Comparison of ENCODE assay signal across 27 mouse cellular contexts in genomic region chr16:33863208-33863751, GRCm38 (mm10). TPM values are rescaled to one million over a fixed set of nuclear protein-coding genes. Genes with fewer than 3 reads are reported as not detected.
A peak's percentile ranks its signal among the peaks of the same experiment; 100 is the strongest.
DNase-seq lines count a peak whose midpoint lies in the region; ATAC-seq and TF ChIP-seq lines count a peak whose summit lies in the region.
"Had no signal": no experiment of that assay in that cellular context is flagged by ENCODE, and none has a peak within 500 bp of the region (broad histone marks: within the 10 kb centered on the region; RNA-seq: fewer than 3 reads in every experiment).

No protein-coding gene starts in this region.

- ATAC-seq in megakaryocyte progenitor cell, adult 5-6 weeks (replicated peaks; ENCODE audit: poor library complexity): no peak
- ATAC-seq: forebrain, embryonic 13.5 days; hindbrain, embryonic 16.5 days; liver, embryonic 12.5 days; liver, postnatal 0 days; midbrain, embryonic 13.5 days; Patski had no signal

- intact Hi-C loops in gastrocnemius, adult 2 months (cut with DNase I): no loop called here

- TF ChIP-seq CTCF in gastrocnemius, adult 2 months (IDR thresholded peaks at IDR 0.05): no peak
- TF ChIP-seq CTCF in embryonic fibroblast, embryonic 13.5 days (IDR thresholded peaks at IDR 0.05; ENCODE audit: borderline replicate concordance, insufficient read depth, low read length): no peak

- H3K27ac ChIP-seq in gastrocnemius, adult 2 months: peak overlapping the region; percentile 53
- peak overlapping the region; percentile 21; the same call in 1 of the 2 replicates for H3K27ac ChIP-seq in embryonic fibroblast, embryonic 13.5 days (ENCODE audit: insufficient read depth, low read length)
- H3K27ac ChIP-seq: embryonic facial prominence, embryonic 10.5 days; embryonic facial prominence, embryonic 15.5 days; forebrain, embryonic 13.5 days; heart, embryonic 10.5 days; heart, embryonic 15.5 days; kidney, postnatal 0 days; liver, embryonic 12.5 days; midbrain, embryonic 13.5 days had no signal

- H3K4me1 ChIP-seq in embryonic fibroblast, embryonic 13.5 days (ENCODE audit: control insufficient read depth, insufficient read depth, low read length): 0 out of 2 replicates have a peak, but pooled peaks cover 3% of the 10 kb centered on the region

- TF ChIP-seq POLR2A in embryonic fibroblast, embryonic 13.5 days (IDR thresholded peaks at IDR 0.05; ENCODE audit: low read depth, low read length): no peak

- peak; percentile 51 for DNase-seq in adrenal gland, adult 2 months
- no peak for DNase-seq in adrenal gland, postnatal 10 days
- DNase-seq in gastrocnemius, adult 2 months: no peak
- DNase-seq in gastrocnemius, postnatal 4 days (ENCODE audit: low spot score in 2 of 2): no peak
- DNase-seq in kidney, postnatal 25 days: peak; percentile 53 to 70
- no peak for DNase-seq in kidney, postnatal 14 days
- DNase-seq: adrenal gland, postnatal 25 days; gastrocnemius, postnatal 14 days; layer of hippocampus, postnatal 36 days; left cerebral cortex, postnatal 4 days; liver, postnatal 0 days; lung, postnatal 4 days; retina, postnatal 1 day; right cerebral cortex, postnatal 14 days; thymus, postnatal 14 days had no signal

- no peak overlapping the region for H3K4me3 ChIP-seq in gastrocnemius, adult 2 months
- H3K4me3 ChIP-seq in embryonic fibroblast, embryonic 13.5 days (ENCODE audit: insufficient read depth, low read length): no peak overlapping the region
- H3K4me3 ChIP-seq: embryonic facial prominence, embryonic 10.5 days; embryonic facial prominence, embryonic 15.5 days; forebrain, embryonic 13.5 days; heart, embryonic 10.5 days; heart, embryonic 15.5 days; liver, embryonic 12.5 days; midbrain, embryonic 13.5 days had no signal

RNA-seq across cellular contexts. Expression of gene Itgb5, which starts 33.8 kb away (rescaled TPM):
- total RNA-seq in adrenal gland, adult 2 months (2021): 100 to 1,000 TPM; 187 to 222 TPM
- 214 and 223 TPM in 2 replicates for polyA plus RNA-seq in adrenal gland, adult 2 months (2012; rRNA removed)
- 100 to 1,000 TPM; 106 to 114 TPM for total RNA-seq in adrenal gland, postnatal 10 days (2021)
- total RNA-seq in gastrocnemius, adult 2 months (2021): 10 to 100 TPM; 73.9 to 88.3 TPM
- total RNA-seq in gastrocnemius, postnatal 4 days (2021): 10 to 100 TPM; 50.2 to 56.0 TPM
- 330 and 348 TPM in 2 replicates for polyA plus RNA-seq in embryonic fibroblast, embryonic 13.5 days (2011; ENCODE audit: insufficient read length, low read depth, missing spikeins)
- total RNA-seq in megakaryocyte progenitor cell, adult 5-6 weeks (2015): 4.4 and 8.1 TPM in 2 replicates
- 5.5 and 8.5 TPM in 2 replicates for total RNA-seq in megakaryocyte progenitor cell, adult 5-6 weeks (2017)

Comparison
In these comparisons a context has a peak if more than half of its experiments do, and no peak if none do; other contexts are left out.
1. DNase-seq: peak in adrenal gland, adult 2 months (single experiment) and kidney, postnatal 25 days (2 of 2); none in adrenal gland, postnatal 10 days (single experiment), gastrocnemius, adult 2 months (single experiment), gastrocnemius, postnatal 4 days (0 of 2) and kidney, postnatal 14 days (single experiment).
2. RNA of gene Itgb5, which starts 33.8 kb away (total RNA-seq): 187 to 222 TPM in adrenal gland, adult 2 months, 106 to 114 TPM in adrenal gland, postnatal 10 days, 73.9 to 88.3 TPM in gastrocnemius, adult 2 months and 50.2 to 56.0 TPM in gastrocnemius, postnatal 4 days; 4.4 to 8.5 TPM in megakaryocyte progenitor cell, adult 5-6 weeks; every median in the first group is over 4 times any median in the second.